Mouse (Mus musculus): ENCODE measurements around the gene Cops7b.

Gene Cops7b

GRCm38 (mm10) chr1:86598516-86598915, 15.8 kb downstream of the Cops7b start:
- DNase-seq (ENCODE audit: low spot score), result no peak

- no peak for DNase-seq (ENCODE audit: low spot score)
These were observed 17.4 kb downstream of the Cops7b start for GRCm38 (mm10) chr1:86600117-86600516.

GRCm38 (mm10) chr1:86610954-86611353, 28.2 kb downstream of the Cops7b start:
- no peak for DNase-seq (ENCODE audit: low spot score)

- no peak for DNase-seq (ENCODE audit: low spot score)
These were observed 29.4 kb downstream of the Cops7b start for GRCm38 (mm10) chr1:86612081-86612480.

GRCm38 (mm10) chr1:86614269-86614668, 31.6 kb downstream of the Cops7b start:
- no peak for DNase-seq (ENCODE audit: low spot score)

GRCm38 (mm10) chr1:86618454-86619125, 35.9 kb downstream of the Cops7b start:
- peak; percentile 71 for DNase-seq (ENCODE audit: low spot score)

GRCm38 (mm10) chr1:86622296-86622695, 39.6 kb downstream of the Cops7b start:
- no peak for DNase-seq (ENCODE audit: low spot score)

GRCm38 (mm10) chr1:86623001-86624000, 40.6 kb downstream of the Cops7b start:
- DNase-seq (ENCODE audit: low spot score), result no peak

GRCm38 (mm10) chr1:86628270-86628669, 45.6 kb downstream of the Cops7b start:
- DNase-seq (ENCODE audit: low spot score), result no peak

- no peak for DNase-seq (ENCODE audit: low spot score)
These were observed 47.2 kb downstream of the Cops7b start for GRCm38 (mm10) chr1:86629936-86630335.

GRCm38 (mm10) chr1:86630527-86630926, 47.8 kb downstream of the Cops7b start:
- DNase-seq (ENCODE audit: low spot score), result no peak

- no peak for DNase-seq (ENCODE audit: low spot score)
These were observed 50.2 kb downstream of the Cops7b start for GRCm38 (mm10) chr1:86632732-86633380.

GRCm38 (mm10) chr1:86633434-86633833, 50.7 kb downstream of the Cops7b start:
- no peak for DNase-seq (ENCODE audit: low spot score)

- no peak for DNase-seq (ENCODE audit: low spot score)
These were observed 51.4 kb downstream of the Cops7b start for GRCm38 (mm10) chr1:86633840-86634750.

- DNase-seq (ENCODE audit: low spot score), result no peak
These were observed 52.2 kb downstream of the Cops7b start for GRCm38 (mm10) chr1:86634751-86635359.

- DNase-seq (ENCODE audit: low spot score), result no peak
These were observed 60.6 kb downstream of the Cops7b start for GRCm38 (mm10) chr1:86643101-86643809.

- no peak for DNase-seq (ENCODE audit: low spot score)
These were observed 64.8 kb downstream of the Cops7b start for GRCm38 (mm10) chr1:86647517-86647916.

GRCm38 (mm10) chr1:86650272-86650671, 67.6 kb downstream of the Cops7b start:
- DNase-seq (ENCODE audit: low spot score), result peak; percentile 60

- no peak for DNase-seq (ENCODE audit: low spot score)
These were observed 70.0 kb downstream of the Cops7b start for GRCm38 (mm10) chr1:86652675-86653074.

- no peak for DNase-seq (ENCODE audit: low spot score)
These were observed 74.4 kb downstream of the Cops7b start for GRCm38 (mm10) chr1:86657071-86657470.
